Mouse (Mus musculus): Measurements from ENCODE around the gene Vps29. TPM values are rescaled to one million over a fixed set of nuclear protein-coding genes. Genes with fewer than 3 reads are reported as not detected.

Gene Vps29
- polyA plus RNA-seq (2012; fragmentation: generic; extraction: Trizol), result 139 TPM

- peak within 1 kb of the TSS; percentile 54 for H3K4me3 ChIP-seq
- H3K79me2 ChIP-seq (ENCODE audit: control insufficient read depth, insufficient read depth), result peaks cover 40% of the 10 kb centered on the region
- TF ChIP-seq TCF12 (IDR thresholded peaks at IDR 0.05; ENCODE audit: insufficient read depth, poor library complexity, severe bottlenecking) (no peak), POLR2AphosphoS2 (IDR thresholded peaks at IDR 0.05; ENCODE audit: insufficient read length, low read depth) (peak; percentile 84), TCF3 (IDR thresholded peaks at IDR 0.05; ENCODE audit: insufficient read length, low read depth) (no peak), MYOG (IDR thresholded peaks at IDR 0.05; ENCODE audit: control insufficient read depth in 1 of 3, insufficient read depth in 1 of 3, insufficient read length in 2 of 3, low read depth in 2 of 3) (no peak), SRF (IDR thresholded peaks at IDR 0.05; ENCODE audit: control insufficient read depth, insufficient read length, low read depth) (peak; percentile 17), USF1 (IDR thresholded peaks at IDR 0.05; ENCODE audit: low read depth) (no peak), E2F4 (IDR thresholded peaks at IDR 0.05; ENCODE audit: insufficient read depth) (no peak), MYOD1 (IDR thresholded peaks at IDR 0.05; ENCODE audit: control insufficient read depth in 1 of 3, insufficient read length in 2 of 3, low read depth in 2 of 3) (peak in 1 of 3 experiments; percentile 17), POLR2A (IDR thresholded peaks at IDR 0.05; ENCODE audit: insufficient read length, low read depth) (peak; percentile 82), MAX (IDR thresholded peaks at IDR 0.05; ENCODE audit: low read depth) (no peak), REST (IDR thresholded peaks at IDR 0.05; ENCODE audit: insufficient read depth, insufficient read length) (no peak), CEBPB (IDR thresholded peaks at IDR 0.05; ENCODE audit: insufficient read depth, poor library complexity, severe bottlenecking) (no peak)
- H3K4me2 ChIP-seq (ENCODE audit: low read depth), result peak within 1 kb of the TSS; percentile 97
- H3ac ChIP-seq (ENCODE audit: control insufficient read depth, insufficient read length), result peak within 1 kb of the TSS; percentile 57
- H3K36me3 ChIP-seq (ENCODE audit: control insufficient read depth, insufficient read depth), result no peaks in the 10 kb centered on the region
- peaks cover 4% of the 10 kb centered on the region for H3K27me3 ChIP-seq (ENCODE audit: control insufficient read depth, insufficient read depth, insufficient read length)
Measured at GRCm38 (mm10) chr5:122353807-122354491, at the start of gene Vps29, which contains the start of gene Rad9b. Gene Vps29, plus strand, starts transcription at chr5:122354369. Gene Rad9b, minus strand, starts transcription at chr5:122354233.

GRCm38 (mm10) chr5:122304541-122304940 is 49.6 kb upstream of the Vps29 start:
- H3K4me3 ChIP-seq, result no peak overlapping the region
- no peaks in the 10 kb centered on the region for H3K27me3 ChIP-seq (ENCODE audit: control insufficient read depth, insufficient read depth, insufficient read length)
- H3ac ChIP-seq (ENCODE audit: control insufficient read depth, insufficient read length), result no peak overlapping the region
- no peaks in the 10 kb centered on the region for H3K36me3 ChIP-seq (ENCODE audit: control insufficient read depth, insufficient read depth)
- no peak for TF ChIP-seq USF1 (IDR thresholded peaks at IDR 0.05; ENCODE audit: low read depth)
- peak; percentile 29; the same call in 1 of the 2 replicates for TF ChIP-seq CEBPB (IDR thresholded peaks at IDR 0.05; ENCODE audit: insufficient read depth, poor library complexity, severe bottlenecking)
- H3K4me2 ChIP-seq (ENCODE audit: low read depth), result peak overlapping the region; percentile 62
- peaks cover 37% of the 10 kb centered on the region for H3K79me2 ChIP-seq (ENCODE audit: control insufficient read depth, insufficient read depth)

DNA sequence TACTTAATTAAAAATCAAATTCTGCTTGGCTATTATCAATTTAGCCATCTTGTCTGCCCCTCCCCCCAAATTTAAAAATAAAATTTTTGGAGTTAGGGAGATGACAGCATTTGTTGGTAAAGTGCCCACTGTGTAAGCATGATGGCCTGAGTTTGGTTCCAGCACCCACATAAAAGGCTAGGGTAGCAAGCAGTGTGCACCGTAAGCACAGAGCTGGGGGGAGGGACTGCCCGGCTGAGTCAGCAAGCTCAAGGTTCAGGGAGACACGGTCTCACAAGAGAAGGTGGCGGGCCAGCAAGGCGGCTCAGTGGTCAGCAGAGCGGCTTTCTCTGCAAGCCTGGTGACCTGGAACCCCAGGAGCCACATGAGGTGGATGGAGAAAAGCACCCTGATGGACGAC is 48.7 kb upstream of the Vps29 start:
- Histone ChIP-seq H3ac (ENCODE audit: control insufficient read depth, insufficient read length) (no peak overlapping the region), H3K4me2 (ENCODE audit: low read depth) (no peak overlapping the region), H3K27me3 (ENCODE audit: control insufficient read depth, insufficient read depth, insufficient read length) (no peaks in the 10 kb centered on the region), H3K36me3 (ENCODE audit: control insufficient read depth, insufficient read depth) (no peaks in the 10 kb centered on the region), H3K79me2 (ENCODE audit: control insufficient read depth, insufficient read depth) (peaks cover 37% of the 10 kb centered on the region), H3K4me3 (no peak overlapping the region)
- TF ChIP-seq MYOG (IDR thresholded peaks at IDR 0.05; ENCODE audit: control insufficient read depth in 1 of 3, insufficient read depth in 1 of 3, insufficient read length in 2 of 3, low read depth in 2 of 3) (no peak), SRF (IDR thresholded peaks at IDR 0.05; ENCODE audit: control insufficient read depth, insufficient read length, low read depth) (no peak), TCF3 (IDR thresholded peaks at IDR 0.05; ENCODE audit: insufficient read length, low read depth) (no peak), CEBPB (IDR thresholded peaks at IDR 0.05; ENCODE audit: insufficient read depth, poor library complexity, severe bottlenecking) (no peak), POLR2AphosphoS2 (IDR thresholded peaks at IDR 0.05; ENCODE audit: insufficient read length, low read depth) (no peak), E2F4 (IDR thresholded peaks at IDR 0.05; ENCODE audit: insufficient read depth) (no peak), USF1 (IDR thresholded peaks at IDR 0.05; ENCODE audit: low read depth) (no peak), MYOD1 (IDR thresholded peaks at IDR 0.05; ENCODE audit: control insufficient read depth in 1 of 3, insufficient read length in 2 of 3, low read depth in 2 of 3) (no peak), MAX (IDR thresholded peaks at IDR 0.05; ENCODE audit: low read depth) (no peak), REST (IDR thresholded peaks at IDR 0.05; ENCODE audit: insufficient read depth, insufficient read length) (no peak), TCF12 (IDR thresholded peaks at IDR 0.05; ENCODE audit: insufficient read depth, poor library complexity, severe bottlenecking) (no peak), POLR2A (IDR thresholded peaks at IDR 0.05; ENCODE audit: insufficient read length, low read depth) (no peak)

DNA sequence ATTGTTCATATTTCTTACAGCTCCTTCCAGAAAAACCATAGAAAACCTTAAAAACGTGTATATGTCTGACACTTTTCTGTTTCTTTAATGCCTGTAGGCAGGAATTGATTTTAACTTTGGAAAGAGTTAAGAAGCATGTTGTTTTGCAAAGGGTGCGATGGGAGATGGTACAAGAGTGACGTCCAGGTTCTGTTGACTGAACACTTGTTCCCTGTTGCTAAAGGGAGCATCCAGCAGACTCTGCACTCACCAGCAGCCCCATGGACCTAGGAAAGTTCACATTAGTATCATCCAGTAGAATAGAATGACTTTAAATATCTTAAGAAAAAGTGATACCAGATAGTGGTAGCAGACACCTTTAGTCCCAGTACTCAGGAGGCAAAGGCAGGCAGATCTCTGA is 47.6 kb upstream of the Vps29 start:
- no peak overlapping the region for H3ac ChIP-seq (ENCODE audit: control insufficient read depth, insufficient read length)
- peaks cover 28% of the 10 kb centered on the region for H3K79me2 ChIP-seq (ENCODE audit: control insufficient read depth, insufficient read depth)
- H3K4me2 ChIP-seq (ENCODE audit: low read depth), result no peak overlapping the region

DNA sequence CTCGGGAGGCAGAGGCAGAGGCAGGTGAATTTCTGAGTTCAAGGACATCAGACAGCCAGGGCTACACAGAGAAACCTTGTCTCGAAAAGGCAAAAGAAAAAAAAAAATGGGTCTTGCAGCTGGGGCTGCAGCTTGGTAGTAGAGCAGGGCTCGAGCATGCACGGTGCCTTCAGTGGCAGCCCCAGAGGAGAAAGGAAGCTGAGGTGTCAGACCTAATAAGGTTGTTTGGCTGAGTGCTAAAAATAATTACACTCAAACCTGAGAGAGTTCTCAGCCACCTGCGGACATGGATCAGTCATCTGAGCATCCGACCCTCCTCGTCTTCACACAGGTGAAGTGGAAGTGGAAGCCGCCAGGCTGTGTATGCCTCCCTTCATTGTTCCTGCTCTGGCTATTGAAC is 43.5 kb upstream of the Vps29 start:
- peaks cover 6% of the 10 kb centered on the region for H3K79me2 ChIP-seq (ENCODE audit: control insufficient read depth, insufficient read depth)
- no peaks in the 10 kb centered on the region for H3K27me3 ChIP-seq (ENCODE audit: control insufficient read depth, insufficient read depth, insufficient read length)
- H3K4me3 ChIP-seq, result no peak overlapping the region
- H3K4me2 ChIP-seq (ENCODE audit: low read depth), result no peak overlapping the region
- H3K36me3 ChIP-seq (ENCODE audit: control insufficient read depth, insufficient read depth), result no peaks in the 10 kb centered on the region
- TF ChIP-seq TCF12 (IDR thresholded peaks at IDR 0.05; ENCODE audit: insufficient read depth, poor library complexity, severe bottlenecking), result no peak
- no peak for TF ChIP-seq POLR2A (IDR thresholded peaks at IDR 0.05; ENCODE audit: insufficient read length, low read depth)
- no peak for TF ChIP-seq REST (IDR thresholded peaks at IDR 0.05; ENCODE audit: insufficient read depth, insufficient read length)
- TF ChIP-seq SRF (IDR thresholded peaks at IDR 0.05; ENCODE audit: control insufficient read depth, insufficient read length, low read depth), result no peak
- no peak for TF ChIP-seq USF1 (IDR thresholded peaks at IDR 0.05; ENCODE audit: low read depth)
- no peak for TF ChIP-seq E2F4 (IDR thresholded peaks at IDR 0.05; ENCODE audit: insufficient read depth)
- no peak for TF ChIP-seq CEBPB (IDR thresholded peaks at IDR 0.05; ENCODE audit: insufficient read depth, poor library complexity, severe bottlenecking)
- no peak for TF ChIP-seq MYOG (IDR thresholded peaks at IDR 0.05; ENCODE audit: control insufficient read depth in 1 of 3, insufficient read depth in 1 of 3, insufficient read length in 2 of 3, low read depth in 2 of 3)
- no peak for TF ChIP-seq POLR2AphosphoS2 (IDR thresholded peaks at IDR 0.05; ENCODE audit: insufficient read length, low read depth)
- no peak for TF ChIP-seq MAX (IDR thresholded peaks at IDR 0.05; ENCODE audit: low read depth)
- no peak for TF ChIP-seq MYOD1 (IDR thresholded peaks at IDR 0.05; ENCODE audit: control insufficient read depth in 1 of 3, insufficient read length in 2 of 3, low read depth in 2 of 3)
- TF ChIP-seq TCF3 (IDR thresholded peaks at IDR 0.05; ENCODE audit: insufficient read length, low read depth), result no peak
- H3ac ChIP-seq (ENCODE audit: control insufficient read depth, insufficient read length), result no peak overlapping the region

More for the DNA sequence above, 47.6 kb upstream of the Vps29 start:
- TF ChIP-seq MAX (IDR thresholded peaks at IDR 0.05; ENCODE audit: low read depth), result no peak
- Histone ChIP-seq H3K4me3 (no peak overlapping the region), H3K27me3 (ENCODE audit: control insufficient read depth, insufficient read depth, insufficient read length) (no peaks in the 10 kb centered on the region), H3K36me3 (ENCODE audit: control insufficient read depth, insufficient read depth) (no peaks in the 10 kb centered on the region)
